Mouse (Mus musculus) embryonic fibroblast, embryonic 13.5 days (primary cell): ENCODE measurements around the gene Kctd6. TPM values are rescaled to one million over a fixed set of nuclear protein-coding genes. Genes with fewer than 3 reads are reported as not detected.
"Not testable (repeated sequence)": the region's sequence is repeated elsewhere in the genome, so short reads cannot be mapped to it uniquely, and the experiment has no call there.

ENCODE experiments used
- H3K27ac ChIP-seq: 2 replicates; pipeline ENCODE4 v1.5.1; 2012; ENCODE audit warnings: low read length, control low read depth, inconsistent platforms; ENCODE audit not compliant: insufficient read depth
- H3K4me1 ChIP-seq: 2 replicates; pipeline ENCODE4 v1.6.1; 2011; ENCODE audit warnings: low read length; ENCODE audit not compliant: control insufficient read depth, insufficient read depth
- H3K4me3 ChIP-seq: 2 replicates; pipeline ENCODE4 v1.5.1; 2011; ENCODE audit warnings: mild to moderate bottlenecking, control low read depth, low read length; ENCODE audit not compliant: insufficient read depth
- CTCF ChIP-seq: IDR thresholded peaks from 2 replicates; pipeline ENCODE4 v1.5.1; 2011; ENCODE audit warnings: mild to moderate bottlenecking, control low read depth, low read length, moderate library complexity, borderline replicate concordance; ENCODE audit not compliant: insufficient read depth
- POLR2A ChIP-seq: IDR thresholded peaks from 2 replicates; pipeline ENCODE4 v1.6.1; 2011; ENCODE audit warnings: low read depth, mild to moderate bottlenecking, control low read depth, low read length, moderate library complexity
- polyA plus RNA-seq: library from polyadenylated mRNA; stranded (reverse); fragments of >200 nt; gene quantifications from 2 replicates; pipeline ENCODE4 v1.2.4, GENCODE M21; 2011; ENCODE audit warnings: low read depth; ENCODE audit not compliant: missing spikeins, insufficient read length

The Kctd6 gene
- polyA plus RNA-seq, 1 experiment: 10.2 TPM

DNA sequence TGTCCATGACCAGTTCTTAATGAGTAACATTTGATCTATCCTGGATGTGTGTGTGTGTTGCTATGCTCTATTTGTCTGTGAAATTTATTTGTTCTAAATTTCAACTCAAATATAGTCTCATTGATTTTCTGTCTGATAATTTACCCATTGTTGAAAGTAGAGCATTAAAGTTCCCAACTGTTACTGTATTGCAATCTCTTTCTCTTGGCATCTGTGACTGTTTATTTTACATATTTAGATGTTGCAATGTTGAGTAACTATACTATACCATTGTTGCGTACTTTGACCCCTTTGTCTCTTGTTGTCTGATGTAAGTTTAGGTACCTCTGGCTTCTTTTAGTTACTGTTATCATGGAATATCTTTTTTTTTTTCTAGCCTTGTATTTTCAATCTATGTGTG, 50.4 kb downstream of the Kctd6 start:
- Histone ChIP-seq H3K27ac (no peak overlapping the region), H3K4me3 (no peak overlapping the region), H3K4me1 (no peaks in the 10 kb centered on the region)
- TF ChIP-seq CTCF (no peak), POLR2A (no peak)

DNA sequence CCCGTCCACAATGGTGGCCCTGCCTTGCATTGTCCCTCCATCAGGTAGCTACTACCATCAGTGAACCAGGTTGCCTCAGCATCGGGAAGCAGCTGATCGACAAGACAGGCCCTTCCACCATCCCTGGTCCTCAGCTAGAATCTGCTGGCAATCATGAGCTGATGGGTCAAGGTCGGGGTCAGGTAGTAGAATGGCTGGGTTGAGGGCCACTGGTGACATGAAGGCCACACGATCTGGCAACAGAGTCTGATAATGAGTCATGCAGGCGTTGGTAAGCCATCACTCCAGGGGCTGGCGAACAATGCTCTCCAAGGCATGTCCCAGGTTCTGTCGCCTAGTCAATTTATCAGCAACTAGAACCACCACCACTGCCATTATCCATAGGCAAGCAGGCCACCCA, 57.3 kb downstream of the Kctd6 start:
- not testable (repeated sequence) for H3K27ac ChIP-seq, H3K4me3 ChIP-seq, H3K4me1 ChIP-seq

Other genes starting within 250 kb of the Kctd6 start
- gene Dnase1l3, start 219.6 kb upstream of the Kctd6 start, polyA plus RNA-seq: not detected in 2 replicates
- gene Abhd6, start 211.2 kb upstream of the Kctd6 start, polyA plus RNA-seq: 4.7 and 6.4 TPM in 2 replicates
- 17.8 and 24.1 TPM in 2 replicates for gene Rpp14, start 133.8 kb upstream of the Kctd6 start, polyA plus RNA-seq
- 38.9 and 45.6 TPM in 2 replicates for gene Pxk, start 115.9 kb upstream of the Kctd6 start, polyA plus RNA-seq
- 83.3 and 92.5 TPM in 2 replicates for gene Pdhb, start 41.1 kb upstream of the Kctd6 start, polyA plus RNA-seq
- gene Acox2, start 45.2 kb downstream of the Kctd6 start, polyA plus RNA-seq: 1.3 TPM in 1 of 2 replicates, not detected in the other
- not detected in 2 replicates for gene Fam107a, start 103.9 kb downstream of the Kctd6 start, polyA plus RNA-seq
- gene Oit1, start 164.6 kb downstream of the Kctd6 start, polyA plus RNA-seq: not detected in 2 replicates